32 mouse cellular contexts compared by ENCODE assay signal in genomic region chr6:37670701-37671100, GRCm38 (mm10).
"Had no signal": no experiment of that assay in that cellular context is flagged by ENCODE, and none has a peak within 500 bp of the region (broad histone marks: within the 10 kb centered on the region; RNA-seq: fewer than 3 reads in every experiment).

No protein-coding gene starts in this region.

- H3K27me3 ChIP-seq: limb, embryonic 12.5 days; limb, embryonic 13.5 days; limb, embryonic 15.5 days; liver, embryonic 12.5 days; liver, embryonic 13.5 days; liver, embryonic 15.5 days; lung, embryonic 15.5 days; megakaryocyte, embryonic 14.5 days; midbrain, embryonic 12.5 days; midbrain, embryonic 13.5 days; midbrain, embryonic 15.5 days; neural tube, embryonic 12.5 days had no signal

- H3K9me3 ChIP-seq: limb, embryonic 10.5 days; limb, embryonic 15.5 days; liver, embryonic 12.5 days; liver, embryonic 13.5 days; liver, embryonic 15.5 days; lung, embryonic 15.5 days; midbrain, embryonic 13.5 days; midbrain, embryonic 15.5 days; neural tube, embryonic 12.5 days had no signal

- H3K4me1 ChIP-seq: limb, embryonic 10.5 days; limb, embryonic 12.5 days; limb, embryonic 13.5 days; limb, embryonic 15.5 days; liver, embryonic 12.5 days; liver, embryonic 13.5 days; liver, embryonic 15.5 days; lung, embryonic 15.5 days; midbrain, embryonic 10.5 days; midbrain, embryonic 12.5 days; midbrain, embryonic 13.5 days; midbrain, embryonic 15.5 days; neural tube, embryonic 12.5 days had no signal

- H3K9ac ChIP-seq: limb, embryonic 12.5 days; limb, embryonic 13.5 days; limb, embryonic 15.5 days; liver, embryonic 12.5 days; liver, embryonic 13.5 days; liver, embryonic 14.5 days; liver, embryonic 15.5 days; liver, postnatal 0 days; lung, embryonic 14.5 days; lung, embryonic 15.5 days; midbrain, embryonic 12.5 days; midbrain, embryonic 13.5 days; midbrain, embryonic 15.5 days; neural tube, embryonic 12.5 days had no signal

- H3K27ac ChIP-seq: left cerebral cortex, adult 2 months; limb, embryonic 10.5 days; limb, embryonic 12.5 days; limb, embryonic 13.5 days; limb, embryonic 15.5 days; liver, embryonic 12.5 days; liver, embryonic 13.5 days; liver, embryonic 14.5 days; liver, embryonic 15.5 days; lung, embryonic 15.5 days; macrophage; midbrain, embryonic 10.5 days; midbrain, embryonic 12.5 days; midbrain, embryonic 13.5 days; midbrain, embryonic 15.5 days; neural tube, embryonic 12.5 days had no signal

- H3K4me3 ChIP-seq: left cerebral cortex, adult 2 months; limb, embryonic 10.5 days; limb, embryonic 12.5 days; limb, embryonic 13.5 days; limb, embryonic 15.5 days; liver, embryonic 12.5 days; liver, embryonic 13.5 days; liver, embryonic 15.5 days; lung, embryonic 15.5 days; megakaryocyte, embryonic 14.5 days; midbrain, embryonic 10.5 days; midbrain, embryonic 12.5 days; midbrain, embryonic 13.5 days; midbrain, embryonic 15.5 days; myocyte; neural tube, embryonic 12.5 days had no signal

- H3K4me2 ChIP-seq: limb, embryonic 12.5 days; limb, embryonic 13.5 days; limb, embryonic 15.5 days; liver, embryonic 11.5 days; liver, embryonic 12.5 days; liver, embryonic 13.5 days; liver, embryonic 15.5 days; lung, embryonic 14.5 days; lung, embryonic 15.5 days; midbrain, embryonic 11.5 days; midbrain, embryonic 12.5 days; midbrain, embryonic 13.5 days; midbrain, embryonic 15.5 days; neural tube, embryonic 12.5 days had no signal

- DNase-seq: left cerebral cortex, postnatal 4 days; liver, embryonic 13.5 days; liver, postnatal 0 days; lung, adult 18-20 months; lung, adult 2 months; lung, embryonic 14.5 days; lung, postnatal 10 days; lung, postnatal 14 days; lung, postnatal 36 days; lung, postnatal 4 days; midbrain, embryonic 14.5 days had no signal

- ATAC-seq: liver, embryonic 12.5 days; liver, postnatal 0 days; lung, postnatal 0 days; midbrain, embryonic 13.5 days; midbrain, embryonic 15.5 days; midbrain, embryonic 16.5 days had no signal

- H3K36me3 ChIP-seq: limb, embryonic 10.5 days; limb, embryonic 12.5 days; limb, embryonic 13.5 days; limb, embryonic 15.5 days; liver, embryonic 12.5 days; liver, embryonic 13.5 days; liver, embryonic 15.5 days; lung, embryonic 15.5 days; midbrain, embryonic 10.5 days; midbrain, embryonic 12.5 days; midbrain, embryonic 13.5 days; midbrain, embryonic 15.5 days; neural tube, embryonic 12.5 days had no signal
